Mouse (Mus musculus) heart, postnatal 36 days (tissue): ENCODE measurements around the gene Snrpa. TPM values are rescaled to one million over a fixed set of nuclear protein-coding genes. Genes with fewer than 3 reads are reported as not detected.
A peak's percentile ranks its signal among the peaks of the same experiment; 100 is the strongest.

Source experiments
- DNase-seq, 2 experiments: peaks; one replicate each; pipeline ENCODE4 v3.0.0; 2021 to 2022
- intact Hi-C: fragments of 180-260 bp; cut with DNase I; formaldehyde crosslinking; loops from one replicate; pipeline ENCODE4 v1.15.1; 2025
- total RNA-seq, 2 experiments: library from RNA; stranded (reverse); gene quantifications; 2 replicates each; pipeline ENCODE4 v1.2.3; 2021

Gene Snrpa
- total RNA-seq, 2 experiments from 2014 or later: 35.4 to 41.9 TPM

DNA sequence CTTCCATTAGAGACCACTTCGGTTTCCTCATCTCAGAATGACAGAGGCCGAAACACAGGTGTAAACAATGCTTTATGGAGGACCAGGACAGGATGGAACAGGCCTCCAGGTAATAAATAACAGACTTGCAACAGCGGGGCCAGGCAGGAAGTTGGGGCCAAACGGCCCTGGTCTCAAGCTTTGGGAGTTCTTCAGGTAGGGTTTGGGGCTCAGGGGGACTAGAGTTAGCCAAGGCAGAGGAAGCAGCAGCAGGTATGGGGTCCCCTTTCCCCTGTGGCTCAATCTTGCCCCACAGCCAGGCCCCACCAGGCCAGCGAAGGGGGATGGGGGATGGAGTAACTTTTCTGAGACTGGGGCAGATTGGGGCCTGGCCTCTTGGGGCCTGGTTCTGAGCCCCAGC, 27.7 kb downstream of the Snrpa start:
- no peak for DNase-seq
- intact Hi-C loops: loop anchor here (10.0 kb wide), 1 partner anchor 316 kb away; the partner anchor contains the start of gene Sertad1

GRCm38 (mm10) chr7:27167475-27168094, 28.5 kb downstream of the Snrpa start:
- intact Hi-C loops: loop anchor here (2.0 to 10.0 kb wide), 2 partner anchors 27 to 317 kb away; partner anchors contain the start of genes BC024978 and Sertad1
- no peak for DNase-seq

DNA sequence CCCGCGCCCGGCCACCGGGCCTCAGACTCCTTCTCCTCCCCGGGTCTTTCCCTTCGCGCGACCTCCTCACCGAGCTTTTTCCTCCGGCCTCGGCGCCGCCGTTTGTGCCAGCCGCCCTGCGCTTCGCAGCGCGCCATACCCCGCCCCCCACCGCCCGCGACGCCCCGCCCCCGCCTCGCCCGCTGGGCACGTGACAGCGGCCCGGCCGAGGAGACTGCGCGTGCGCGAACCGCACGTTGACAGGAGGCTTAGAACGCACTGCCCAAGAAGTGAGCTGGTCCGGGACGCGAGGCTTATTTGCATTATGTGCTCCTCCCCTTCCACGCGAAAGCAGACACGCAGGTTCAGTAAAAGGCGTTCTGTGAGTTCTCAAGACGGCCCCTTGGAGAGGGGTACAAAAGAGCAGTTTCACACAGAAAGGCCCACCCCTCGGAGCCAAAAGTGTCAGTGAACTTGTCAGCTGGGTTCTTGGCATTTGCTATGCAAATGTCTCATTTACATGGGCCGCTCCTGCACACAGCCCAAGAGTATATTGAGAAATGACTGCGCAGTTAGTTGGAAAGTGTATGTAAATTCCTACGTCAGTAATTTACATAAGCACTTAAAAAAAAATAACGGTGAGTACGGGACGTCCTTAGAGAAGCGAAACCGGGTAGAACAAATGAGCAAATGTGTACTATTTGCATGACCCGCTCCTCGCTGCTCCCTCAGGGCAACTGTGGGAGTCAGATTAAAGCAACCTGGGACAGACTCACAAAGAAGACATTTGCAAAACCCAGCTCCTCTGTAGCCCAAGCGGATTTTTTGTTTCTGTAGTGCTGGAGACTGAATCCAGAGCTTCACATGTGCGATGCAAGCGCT, 29.2 kb downstream of the Snrpa start, which contains the start of gene Egln2:
Gene Egln2, minus strand, starts transcription at position 189 of the 861 bp plus-strand sequence.
- intact Hi-C loops: loop anchor here (2.0 to 10.0 kb wide), 2 partner anchors 28 to 318 kb away; partner anchors contain the start of genes BC024978 and Sertad1
- peak; percentile 95 to 97 for DNase-seq

DNA sequence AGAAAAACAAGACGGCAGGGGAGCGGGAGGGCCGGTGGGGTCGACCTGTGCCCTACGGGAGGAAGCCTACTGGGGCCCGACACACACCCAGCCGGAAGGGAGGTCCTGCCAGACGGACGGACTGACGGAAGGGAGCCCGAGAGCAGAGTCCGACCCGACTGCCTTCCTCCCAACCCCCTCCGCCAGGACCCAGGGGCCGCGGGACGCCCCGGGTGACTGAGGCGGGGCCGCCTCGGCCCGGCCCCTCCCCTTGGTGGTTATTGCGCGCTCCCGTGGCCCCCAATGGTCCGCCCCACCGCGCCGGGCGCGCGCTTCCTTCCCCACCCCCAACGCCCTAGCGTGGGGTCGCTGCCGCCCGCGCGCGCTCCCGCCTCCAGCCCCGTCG, 29.9 kb downstream of the Snrpa start:
- intact Hi-C loops: loop anchor here (2.0 to 10.0 kb wide), 2 partner anchors 29 to 319 kb away; partner anchors contain the start of genes BC024978 and Sertad1

GRCm38 (mm10) chr7:27165696-27166095, 30.4 kb downstream of the Snrpa start:
- intact Hi-C loops: loop anchor here (2.0 to 10.0 kb wide), 2 partner anchors 29 to 319 kb away; partner anchors contain the start of genes BC024978 and Sertad1
- DNase-seq: no peak

More for the DNA sequence above, 29.9 kb downstream of the Snrpa start:
- peak; percentile 87 to 93 for DNase-seq

DNA sequence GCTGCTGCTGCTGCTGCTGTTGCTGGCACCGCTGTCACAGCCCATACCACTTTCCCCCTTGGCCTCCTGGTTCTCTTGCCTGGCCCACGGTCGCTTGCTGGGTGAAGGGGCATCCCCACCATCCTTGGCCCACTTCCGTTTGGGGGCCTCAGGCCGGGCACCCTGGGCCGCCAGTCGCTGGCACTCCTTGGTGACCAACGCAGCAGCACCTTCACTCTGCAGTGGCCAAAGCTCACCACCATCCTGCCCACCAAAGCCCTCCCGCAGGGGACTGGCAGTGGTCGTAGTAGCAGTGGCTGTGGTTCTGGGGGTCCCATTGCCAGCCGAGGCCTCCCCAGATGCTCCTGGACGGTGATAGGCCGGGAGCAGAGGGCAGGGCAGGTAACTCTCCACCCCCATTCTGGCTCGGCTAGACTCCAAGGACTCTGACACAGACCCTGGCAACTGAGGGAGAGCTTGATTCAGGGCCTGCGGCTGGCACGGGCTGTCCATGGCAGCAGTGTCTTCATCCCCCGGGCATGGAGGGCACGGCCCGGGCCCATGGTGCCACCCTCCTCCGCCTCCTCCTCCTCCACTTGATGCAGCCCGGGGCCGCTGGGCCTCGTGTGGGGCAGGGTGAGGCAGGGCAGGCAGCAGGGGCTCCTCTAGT, 30.9 kb downstream of the Snrpa start:
- no peak for DNase-seq
- intact Hi-C loops: loop anchor here (10.0 kb wide), 1 partner anchor 320 kb away; the partner anchor contains the start of gene Sertad1

GRCm38 (mm10) chr7:27164112-27164947, 31.7 kb downstream of the Snrpa start:
- intact Hi-C loops: loop anchor here (10.0 kb wide), 1 partner anchor 320 kb away; the partner anchor contains the start of gene Sertad1
- DNase-seq: no peak

GRCm38 (mm10) chr7:27163450-27163805, 32.6 kb downstream of the Snrpa start:
- intact Hi-C loops: loop anchor here (2.0 to 10.0 kb wide), 2 partner anchors 15 to 321 kb away; partner anchors contain the start of genes Rab4b and Sertad1

DNA sequence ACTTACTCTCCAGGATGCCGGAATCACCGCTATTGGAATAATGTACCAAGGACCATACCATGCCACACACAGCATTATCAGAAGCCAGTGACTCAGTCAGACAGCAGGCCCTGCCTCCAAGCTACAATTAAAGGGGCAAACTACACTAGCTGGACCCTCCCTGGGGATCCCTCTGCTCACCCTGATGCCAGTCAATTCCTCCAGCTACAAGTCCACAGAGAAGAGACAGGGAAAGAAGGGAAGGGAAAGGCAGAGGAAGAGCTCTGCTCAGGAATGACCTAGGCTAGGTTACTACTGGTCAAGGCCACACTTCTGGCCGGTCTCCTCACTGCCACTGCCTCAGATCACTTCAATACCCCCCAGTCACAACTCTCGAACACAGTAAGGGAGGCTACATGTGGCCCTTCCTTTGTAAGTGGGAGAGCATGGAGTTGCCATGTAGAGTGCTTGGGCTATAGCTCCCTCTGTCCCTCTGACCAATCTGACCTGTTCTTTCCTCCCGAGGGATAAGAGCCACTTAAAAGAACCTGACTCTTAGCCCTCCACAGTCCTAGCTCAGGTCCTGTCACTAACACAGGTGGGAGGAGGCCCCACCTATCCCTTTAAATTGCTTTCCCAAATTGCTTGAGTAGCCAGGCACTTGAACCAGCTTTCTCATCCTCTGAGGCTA, 33.2 kb downstream of the Snrpa start:
- DNase-seq: no peak
- intact Hi-C loops: loop anchor here (2.0 to 10.0 kb wide), 2 partner anchors 16 to 322 kb away; partner anchors contain the start of genes Rab4b and Sertad1

More at GRCm38 (mm10) chr7:27163450-27163805, 32.6 kb downstream of the Snrpa start:
- no peak for DNase-seq

GRCm38 (mm10) chr7:27161744-27162143, 34.3 kb downstream of the Snrpa start:
- intact Hi-C loops: loop anchor here (2.0 to 10.0 kb wide), 2 partner anchors 17 to 323 kb away; partner anchors contain the start of genes Rab4b and Sertad1
- no peak for DNase-seq

- intact Hi-C loops: loop anchor here (10.0 kb wide), 1 partner anchor 324 kb away; the partner anchor contains the start of gene Sertad1
- DNase-seq: no peak
These were observed 35.1 kb downstream of the Snrpa start for GRCm38 (mm10) chr7:27160921-27161320.

- intact Hi-C loops: loop anchor here (2.0 to 10.0 kb wide), 3 partner anchors 35 to 325 kb away; partner anchors contain the start of genes BC024978 and Sertad1
- peak; percentile 85 to 87 for DNase-seq
These were observed 36.2 kb downstream of the Snrpa start for GRCm38 (mm10) chr7:27159882-27160281.

- DNase-seq: no peak
- intact Hi-C loops: loop anchor here (2.0 to 5.0 kb wide), 2 partner anchors 36 to 118 kb away; partner anchors contain the start of gene BC024978
These were observed 36.8 kb downstream of the Snrpa start for GRCm38 (mm10) chr7:27159256-27159655.

- DNase-seq: no peak
- intact Hi-C loops: loop anchor here (2.0 to 5.0 kb wide), 2 partner anchors 37 to 119 kb away; partner anchors contain the start of gene BC024978
These were observed 37.9 kb downstream of the Snrpa start for GRCm38 (mm10) chr7:27158171-27158570.

GRCm38 (mm10) chr7:27156005-27156404, 40.1 kb downstream of the Snrpa start:
- DNase-seq: no peak

DNA sequence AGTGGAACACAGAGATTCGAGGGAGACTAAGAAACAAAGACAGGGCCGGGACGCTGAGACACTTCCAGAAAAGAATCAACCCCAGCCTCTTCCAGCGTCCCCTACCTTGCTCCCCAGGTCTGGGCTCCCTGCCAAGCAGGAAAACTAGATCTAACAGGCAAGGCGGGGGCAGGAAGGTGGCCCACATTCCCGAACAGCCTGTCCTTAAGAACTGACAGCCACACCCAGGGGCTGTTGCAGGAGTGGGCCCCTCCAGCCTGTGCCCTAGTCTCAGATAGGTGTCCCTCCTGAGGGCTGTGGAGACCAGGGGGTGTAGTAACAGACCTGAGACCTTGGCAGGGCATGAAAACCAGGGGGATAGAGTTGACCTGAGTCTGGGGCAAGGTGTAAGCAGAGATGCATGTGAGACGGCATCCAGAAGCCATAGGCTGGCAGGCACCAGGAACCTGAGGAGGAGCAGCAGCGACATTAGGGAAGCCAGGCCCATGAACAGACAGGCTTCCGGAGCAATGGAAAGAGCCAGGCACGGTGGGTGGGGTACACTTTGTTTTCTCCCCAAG, 42.8 kb downstream of the Snrpa start, which contains the start of gene Cyp2t4:
Gene Cyp2t4, plus strand, starts transcription at position 510 of the 560 bp plus-strand sequence.
- intact Hi-C loops: no loop called here
- peak; percentile 48 to 56 for DNase-seq

More at GRCm38 (mm10) chr7:27156005-27156404, 40.1 kb downstream of the Snrpa start:
- intact Hi-C loops: loop anchor here (5.0 kb wide), 1 partner anchor 121 kb away; no protein-coding TSS in a partner anchor
